Mouse (Mus musculus) midbrain, postnatal 0 days (tissue): ENCODE measurements around the gene Pik3ap1. TPM values are rescaled to one million over a fixed set of nuclear protein-coding genes. Genes with fewer than 3 reads are reported as not detected.
A peak's percentile ranks its signal among the peaks of the same experiment; 100 is the strongest.

Experiments
- ATAC-seq: fragments of 200-750 bp; cut with Nextera tagmentation; 2 replicates; pipeline ENCODE4 v1.8.0; 2017; ENCODE audit warnings: moderate number of reproducible peaks, mild to moderate bottlenecking, moderate TSS enrichment, moderate library complexity; ENCODE audit not compliant: low FRiP score
- DNase-seq: peaks from one replicate; pipeline ENCODE4 v3.0.0-alpha.2; 2015; ENCODE audit warnings: low spot score
- H3K27ac ChIP-seq: fragments of 300-500 bp; sonication (generic); 2 replicates; pipeline ENCODE4 v1.5.1; 2014; ENCODE audit warnings: low read depth, mild to moderate bottlenecking, low read length, mixed read lengths
- H3K27me3 ChIP-seq: fragments of 300-500 bp; sonication (generic); 2 replicates; pipeline ENCODE4 v1.6.1; 2014; ENCODE audit warnings: low read length, control low read depth, mixed read lengths; ENCODE audit not compliant: insufficient read depth
- H3K36me3 ChIP-seq: fragments of 300-500 bp; sonication (generic); 2 replicates; pipeline ENCODE4 v1.6.1; 2014; ENCODE audit warnings: low read length, control low read depth, mixed read lengths; ENCODE audit not compliant: insufficient read depth
- H3K4me1 ChIP-seq: fragments of 300-500 bp; sonication (generic); 2 replicates; pipeline ENCODE4 v1.6.1; 2014; ENCODE audit warnings: mild to moderate bottlenecking, control low read depth, antibody characterized with exemption, low read length, mixed read lengths; ENCODE audit not compliant: insufficient read depth
- H3K4me2 ChIP-seq: fragments of 300-500 bp; sonication (generic); 2 replicates; pipeline ENCODE4 v1.6.1; 2014; ENCODE audit warnings: low read depth, mild to moderate bottlenecking, low read length, mixed read lengths; ENCODE audit not compliant: poor library complexity, severe bottlenecking
- H3K4me3 ChIP-seq: fragments of 300-500 bp; sonication (generic); 2 replicates; pipeline ENCODE4 v1.5.1; 2014; ENCODE audit warnings: low read depth, mild to moderate bottlenecking, low read length, moderate library complexity
- H3K9ac ChIP-seq: fragments of 300-500 bp; sonication (generic); replicated peaks from 2 replicates; pipeline ENCODE4 v1.6.1; 2014; ENCODE audit warnings: mild to moderate bottlenecking, low read length, moderate library complexity, mixed read lengths; ENCODE audit not compliant: poor library complexity, severe bottlenecking
- H3K9me3 ChIP-seq: fragments of 300-500 bp; sonication (generic); 2 replicates; pipeline ENCODE4 v1.6.1; 2016; ENCODE audit warnings: low read length, control low read depth
- CTCF ChIP-seq: IDR thresholded peaks from 2 replicates; pipeline ENCODE4 v1.5.1; 2016; ENCODE audit warnings: antibody characterized with exemption, mild to moderate bottlenecking
- WGBS: fragments of 180-500 bp; shearing (Covaris S2); extraction: QIAGEN DNeasy Blood & Tissue Kit; methylation state at CpG from one replicate; pipeline ENCODE4 v1.1.7; 2014; 5-methylcytosine and 5-hydroxymethylcytosine counted together
- polyA plus RNA-seq: library from polyadenylated mRNA; unstranded; fragments of >200 nt; fragmentation: Nextera tagmentation; extraction: Ambion mirVana; gene quantifications from 2 replicates; pipeline ENCODE4 v1.2.1, GENCODE M21; 2015
- total RNA-seq: library from RNA; depleted of rRNA; stranded (reverse); fragments of >200 nt; gene quantifications from 2 replicates; pipeline ENCODE4 v1.2.3, GENCODE M21; 2014

The Pik3ap1 gene
- total and polyA plus RNA-seq, 2 experiments from 2014 or later, result 1.6 to 3.1 TPM

- no peak overlapping the region for H3K4me2 ChIP-seq
- WGBS, result 95% methylated on average over 3 of the region's 3 CpGs
- no peaks in the 10 kb centered on the region for H3K36me3 ChIP-seq
- no peak overlapping the region for H3K9ac ChIP-seq
- DNase-seq (no peak), ATAC-seq (no peak)
- no peak overlapping the region for H3K4me3 ChIP-seq
- H3K4me1 ChIP-seq, result no peaks in the 10 kb centered on the region
- H3K9me3 ChIP-seq, result no peaks in the 10 kb centered on the region
- TF ChIP-seq CTCF, result no peak
- H3K27me3 ChIP-seq, result no peaks in the 10 kb centered on the region
- no peak overlapping the region for H3K27ac ChIP-seq
These were observed 35.3 kb downstream of the Pik3ap1 start for GRCm38 (mm10) chr19:41349624-41350023.

GRCm38 (mm10) chr19:41348161-41348560 is 36.7 kb downstream of the Pik3ap1 start:
- TF ChIP-seq CTCF, result no peak
- WGBS, result 92% methylated on average over 3 of the region's 3 CpGs
- DNase-seq, result no peak
- Histone ChIP-seq H3K36me3 (no peaks in the 10 kb centered on the region), H3K27me3 (no peaks in the 10 kb centered on the region), H3K4me1 (peaks cover 3% of the 10 kb centered on the region; the same call in 1 of the 2 replicates), H3K9ac (no peak overlapping the region), H3K4me2 (no peak overlapping the region), H3K4me3 (no peak overlapping the region), H3K27ac (no peak overlapping the region), H3K9me3 (no peaks in the 10 kb centered on the region)
- ATAC-seq, result no peak

- 89% methylated on average over 4 of the region's 4 CpGs for WGBS
- no peak overlapping the region for H3K9ac ChIP-seq
These were observed 37.6 kb downstream of the Pik3ap1 start for GRCm38 (mm10) chr19:41347326-41347725.

GRCm38 (mm10) chr19:41346099-41346850 is 38.6 kb downstream of the Pik3ap1 start:
- WGBS, result 49% methylated on average over 11 of the region's 11 CpGs
- no peak overlapping the region for H3K4me2 ChIP-seq
- no peak overlapping the region for H3K4me3 ChIP-seq
- no peaks in the 10 kb centered on the region for H3K36me3 ChIP-seq
- no peak overlapping the region for H3K9ac ChIP-seq
- H3K27ac ChIP-seq, result no peak overlapping the region
- ATAC-seq, result no peak
- H3K4me1 ChIP-seq, result peaks cover 3% of the 10 kb centered on the region; the same call in 1 of the 2 replicates
- no peak for TF ChIP-seq CTCF
- H3K27me3 ChIP-seq, result no peaks in the 10 kb centered on the region
- H3K9me3 ChIP-seq, result no peaks in the 10 kb centered on the region
- no peak for DNase-seq

More at GRCm38 (mm10) chr19:41347326-41347725, 37.6 kb downstream of the Pik3ap1 start:
- Histone ChIP-seq H3K4me3 (no peak overlapping the region), H3K27me3 (no peaks in the 10 kb centered on the region), H3K27ac (no peak overlapping the region), H3K4me2 (no peak overlapping the region), H3K4me1 (peaks cover 3% of the 10 kb centered on the region; the same call in 1 of the 2 replicates), H3K36me3 (no peaks in the 10 kb centered on the region), H3K9me3 (no peaks in the 10 kb centered on the region)
- DNase-seq (no peak), ATAC-seq (no peak)
- no peak for TF ChIP-seq CTCF

- ATAC-seq, result no peak
- Histone ChIP-seq H3K36me3 (no peaks in the 10 kb centered on the region), H3K9ac (no peak overlapping the region), H3K4me2 (no peak overlapping the region), H3K27me3 (no peaks in the 10 kb centered on the region), H3K4me3 (no peak overlapping the region), H3K4me1 (peaks cover 3% of the 10 kb centered on the region; the same call in 1 of the 2 replicates), H3K9me3 (no peaks in the 10 kb centered on the region), H3K27ac (no peak overlapping the region; the same call in 1 of the 2 replicates)
- TF ChIP-seq CTCF, result no peak
- 57% methylated on average over 11 of the region's 11 CpGs for WGBS
- peak; percentile 27 for DNase-seq
These were observed 39.7 kb downstream of the Pik3ap1 start for GRCm38 (mm10) chr19:41345028-41345741.

GRCm38 (mm10) chr19:41344666-41345027 is 40.3 kb downstream of the Pik3ap1 start:
- H3K27ac ChIP-seq, result no peak overlapping the region
- H3K4me1 ChIP-seq, result peaks cover 3% of the 10 kb centered on the region; the same call in 1 of the 2 replicates
- H3K36me3 ChIP-seq, result no peaks in the 10 kb centered on the region
- H3K4me2 ChIP-seq, result no peak overlapping the region
- 89% methylated on average over 8 of the region's 8 CpGs for WGBS
- H3K4me3 ChIP-seq, result no peak overlapping the region
- no peaks in the 10 kb centered on the region for H3K27me3 ChIP-seq
- TF ChIP-seq CTCF, result no peak
- no peak overlapping the region for H3K9ac ChIP-seq
- no peaks in the 10 kb centered on the region for H3K9me3 ChIP-seq
- ATAC-seq, result no peak
- no peak for DNase-seq
